Mouse (Mus musculus) forebrain, embryonic 12.5 days (tissue): ENCODE data around the gene Slc25a53. TPM values are rescaled to one million over a fixed set of nuclear protein-coding genes. Genes with fewer than 3 reads are reported as not detected.
A peak's percentile ranks its signal among the peaks of the same experiment; 100 is the strongest.
"Not testable (repeated sequence)": the region's sequence is repeated elsewhere in the genome, so short reads cannot be mapped to it uniquely, and the experiment has no call there.

Experiments used
- ATAC-seq: fragments of 200-750 bp; cut with Nextera tagmentation; 2 replicates; pipeline ENCODE4 v1.8.0; 2017; ENCODE audit warnings: moderate TSS enrichment; ENCODE audit not compliant: low FRiP score
- H3K27ac ChIP-seq: fragments of 300-500 bp; sonication (generic); 2 replicates; pipeline ENCODE4 v1.5.1; 2016; ENCODE audit warnings: mild to moderate bottlenecking
- H3K27me3 ChIP-seq: fragments of 300-500 bp; sonication (generic); 2 replicates; pipeline ENCODE4 v1.6.1; 2016; ENCODE audit warnings: mild to moderate bottlenecking
- H3K36me3 ChIP-seq: fragments of 300-500 bp; sonication (generic); replicated peaks from 2 replicates; pipeline ENCODE4 v1.6.1; 2016; ENCODE audit warnings: mild to moderate bottlenecking
- H3K4me1 ChIP-seq: fragments of 300-500 bp; sonication (generic); 2 replicates; pipeline ENCODE4 v1.6.1; 2016
- H3K4me2 ChIP-seq: fragments of 300-500 bp; sonication (generic); 2 replicates; pipeline ENCODE4 v1.6.1; 2016; ENCODE audit warnings: mild to moderate bottlenecking, moderate library complexity
- H3K4me3 ChIP-seq: fragments of 300-500 bp; sonication (generic); replicated peaks from 2 replicates; pipeline ENCODE4 v1.5.1; 2016; ENCODE audit warnings: mild to moderate bottlenecking
- H3K9ac ChIP-seq: fragments of 300-500 bp; sonication (generic); 2 replicates; pipeline ENCODE4 v1.6.1; 2016; ENCODE audit warnings: mild to moderate bottlenecking
- H3K9me3 ChIP-seq: fragments of 300-500 bp; sonication (generic); 2 replicates; pipeline ENCODE4 v1.6.1; 2016
- WGBS: fragments of 180-500 bp; shearing (Covaris S2); methylation state at CpG from one replicate; pipeline ENCODE4 v1.1.7; 2016; 5-methylcytosine and 5-hydroxymethylcytosine counted together
- polyA plus RNA-seq: library from polyadenylated mRNA; unstranded; fragments of >200 nt; fragmentation: Nextera tagmentation; extraction: Ambion mirVana; gene quantifications from 2 replicates; pipeline ENCODE4 v1.2.1, GENCODE M21; 2016

Slc25a53 gene
- polyA plus RNA-seq, 1 experiment from 2014 or later: 13.7 TPM

DNA sequence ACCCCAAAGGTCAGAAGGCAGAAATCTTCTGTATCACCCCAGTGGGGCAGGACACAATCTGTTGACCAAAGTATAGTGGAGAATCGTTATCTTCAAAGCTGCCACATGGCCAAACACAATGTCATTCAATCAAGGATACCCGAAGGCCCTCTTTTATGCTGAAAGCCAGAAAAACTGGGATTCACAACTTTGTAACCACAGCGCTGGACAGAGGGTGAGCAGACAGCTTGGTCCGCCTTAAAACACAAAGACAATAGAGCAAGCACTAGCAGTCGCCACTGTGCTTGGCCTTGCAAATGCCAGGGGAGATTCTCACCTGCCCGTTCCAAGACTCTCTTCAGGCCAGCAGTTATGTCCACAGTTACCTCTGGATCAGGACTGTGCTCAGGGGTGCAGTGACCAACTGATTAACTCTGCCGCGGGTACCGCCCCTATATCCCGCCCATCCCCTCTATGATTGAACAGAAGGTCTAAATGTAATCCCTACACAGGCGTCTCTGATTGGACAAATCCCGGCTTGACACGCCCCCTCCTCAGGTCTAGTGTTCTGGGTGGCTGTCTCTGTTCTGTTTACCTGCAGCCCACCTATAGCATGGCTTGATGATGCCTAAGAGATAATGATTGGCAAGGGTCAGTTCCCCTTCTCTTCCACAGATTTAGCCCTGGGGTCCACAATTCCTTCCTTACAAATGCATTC is 80.4 kb downstream of the Slc25a53 start:
- not testable (repeated sequence) for H3K36me3 ChIP-seq

DNA sequence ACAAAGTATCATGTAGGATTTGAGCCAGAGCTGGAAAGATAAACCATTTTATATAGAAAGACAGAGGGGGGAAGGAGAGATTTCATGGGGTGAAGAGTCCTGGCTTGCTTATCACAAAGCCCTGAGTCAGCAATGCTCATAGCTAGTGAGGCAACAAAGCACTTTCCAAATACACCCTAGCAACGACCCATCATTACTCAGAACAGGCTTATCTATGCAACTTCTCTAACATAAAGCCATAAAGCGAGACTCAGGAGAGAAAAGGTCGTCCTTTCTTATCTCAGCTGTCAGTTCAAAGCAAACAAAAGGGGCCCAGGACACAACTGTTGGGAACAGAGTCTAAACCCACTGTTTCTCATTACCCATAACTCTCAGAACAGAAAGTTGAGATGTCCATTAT is 100.1 kb downstream of the Slc25a53 start:
- Histone ChIP-seq H3K27me3 (no peaks in the 10 kb centered on the region), H3K4me1 (no peaks in the 10 kb centered on the region), H3K36me3 (no peaks in the 10 kb centered on the region), H3K4me3 (no peak overlapping the region), H3K27ac (no peak overlapping the region), H3K9me3 (no peaks in the 10 kb centered on the region), H3K4me2 (no peak overlapping the region), H3K9ac (no peak overlapping the region)
- WGBS: 65% methylated on average over 3 of the region's 3 CpGs
- ATAC-seq: no peak

More for the DNA sequence above, 80.4 kb downstream of the Slc25a53 start:
- not testable (repeated sequence) for H3K9ac ChIP-seq, H3K27me3 ChIP-seq, H3K9me3 ChIP-seq, H3K27ac ChIP-seq, H3K4me1 ChIP-seq
- peak overlapping the region; percentile 44 for H3K4me2 ChIP-seq
- peak overlapping the region; percentile 36 for H3K4me3 ChIP-seq
- WGBS: 24% methylated on average over 13 of the region's 13 CpGs
- peak; percentile 100 for ATAC-seq

Other genes starting within 250 kb of the Slc25a53 start
- 9.2 and 9.5 TPM in 2 replicates for gene Plp1, start 215.6 kb downstream of the Slc25a53 start, polyA plus RNA-seq
- 5.0 and 5.3 TPM in 2 replicates for gene Rab9b, start 169.5 kb downstream of the Slc25a53 start, polyA plus RNA-seq
- not detected in 2 replicates for gene H2bfm, start 111.0 kb downstream of the Slc25a53 start, polyA plus RNA-seq
- 84.2 and 94.6 TPM in 2 replicates for gene Tmsb15b2, start 62.8 kb downstream of the Slc25a53 start, polyA plus RNA-seq
- 5.7 and 9.0 TPM in 2 replicates for gene Tmsb15l, start 61.4 kb downstream of the Slc25a53 start, polyA plus RNA-seq
- gene Tmsb15b1, start 61.4 kb downstream of the Slc25a53 start, polyA plus RNA-seq: 32.4 and 34.4 TPM in 2 replicates
- 137 and 146 TPM in 2 replicates for gene Zcchc18, start 45.1 kb downstream of the Slc25a53 start, polyA plus RNA-seq
- gene Fam199x, start 11.3 kb upstream of the Slc25a53 start, polyA plus RNA-seq: 14.2 and 15.3 TPM in 2 replicates
- not detected in 2 replicates for gene Esx1, start 83.8 kb upstream of the Slc25a53 start, polyA plus RNA-seq